Mouse (Mus musculus): ENCODE measurements around the gene Casq2. TPM values are rescaled to one million over a fixed set of nuclear protein-coding genes. Genes with fewer than 3 reads are reported as not detected.

Casq2 gene
- total RNA-seq, 1 experiment = 0.54 TPM

- TF ChIP-seq CHD2 (IDR thresholded peaks at IDR 0.05; ENCODE audit: low read depth, low read length) (no peak), ZNF384 (IDR thresholded peaks at IDR 0.05; ENCODE audit: low read depth, low read length) (no peak), MAFK (IDR thresholded peaks at IDR 0.05; ENCODE audit: insufficient read depth, low read depth, low read length) (no peak), ZC3H11A (IDR thresholded peaks at IDR 0.05; ENCODE audit: borderline replicate concordance, low read depth, low read length) (no peak), HCFC1 (IDR thresholded peaks at IDR 0.05; ENCODE audit: borderline replicate concordance, insufficient read depth, low read length) (no peak)
- Histone ChIP-seq H3K36me3 (ENCODE audit: control insufficient read depth, insufficient read depth, low read length, poor library complexity, severe bottlenecking) (no peaks in the 10 kb centered on the region), H3K9me3 (ENCODE audit: control insufficient read depth, insufficient read depth, low read depth, low read length) (no peaks in the 10 kb centered on the region), H3K4me3 (ENCODE audit: insufficient read depth in 1 of 2, low read depth in 1 of 2, low read length in 2 of 2, poor library complexity in 1 of 2, severe bottlenecking in 1 of 2) (no peak overlapping the region), H3K4me1 (ENCODE audit: control insufficient read depth in 2 of 2, insufficient read depth in 2 of 2, low read length in 2 of 2, poor library complexity in 1 of 2) (peaks cover 8 to 24% of the 10 kb centered on the region in 2 experiments), H3K9ac (ENCODE audit: insufficient read depth, low read depth, low read length, poor library complexity, severe bottlenecking) (no peak overlapping the region), H3K27ac (ENCODE audit: insufficient read depth, low read depth, low read length, poor library complexity, severe bottlenecking) (no peak overlapping the region)
- in situ Hi-C loops (cut with MboI; ENCODE audit: low sequenced_read_pairs in 2 of 2, unreplicated experiment in 2 of 2) = no loop called here
- DNase-seq (ENCODE audit: low read depth, low spot score) = no peak
Observed at GRCm38 (mm10) chr3:102099793-102100192, 13.6 kb downstream of the Casq2 start.

DNA sequence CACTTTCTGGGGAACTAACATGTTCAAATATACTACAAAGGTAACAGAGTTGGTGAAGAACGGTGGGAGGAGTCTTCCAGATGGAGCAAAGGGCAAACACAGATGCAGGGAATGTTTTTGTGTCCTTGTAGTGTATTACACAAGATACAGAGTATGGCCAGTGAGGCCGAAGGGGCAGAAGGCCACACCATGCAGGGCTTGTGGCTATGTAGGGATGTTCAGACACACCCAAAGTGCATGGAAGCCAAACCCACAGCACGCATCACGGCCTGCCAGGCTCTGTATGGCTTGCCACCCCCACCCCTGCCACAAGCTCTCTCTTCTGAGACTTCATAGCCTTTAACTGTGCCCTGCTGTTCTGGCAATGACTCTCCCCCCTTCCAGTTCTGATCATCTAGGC, 15.2 kb downstream of the Casq2 start:
- H3K4me3 ChIP-seq (ENCODE audit: insufficient read depth in 1 of 2, low read depth in 1 of 2, low read length in 2 of 2, poor library complexity in 1 of 2, severe bottlenecking in 1 of 2) = no peak overlapping the region
- no peak for DNase-seq (ENCODE audit: low read depth, low spot score)
- TF ChIP-seq ZNF384 (IDR thresholded peaks at IDR 0.05; ENCODE audit: low read depth, low read length) (no peak), CHD2 (IDR thresholded peaks at IDR 0.05; ENCODE audit: low read depth, low read length) (no peak), ZC3H11A (IDR thresholded peaks at IDR 0.05; ENCODE audit: borderline replicate concordance, low read depth, low read length) (no peak), HCFC1 (IDR thresholded peaks at IDR 0.05; ENCODE audit: borderline replicate concordance, insufficient read depth, low read length) (no peak)
- no peak overlapping the region for H3K27ac ChIP-seq (ENCODE audit: insufficient read depth, low read depth, low read length, poor library complexity, severe bottlenecking)
- H3K4me1 ChIP-seq (ENCODE audit: control insufficient read depth in 2 of 2, insufficient read depth in 2 of 2, low read length in 2 of 2, poor library complexity in 1 of 2) = peaks cover 13 to 26% of the 10 kb centered on the region in 2 experiments
- no peaks in the 10 kb centered on the region for H3K9me3 ChIP-seq (ENCODE audit: control insufficient read depth, insufficient read depth, low read depth, low read length)
- no peaks in the 10 kb centered on the region for H3K36me3 ChIP-seq (ENCODE audit: control insufficient read depth, insufficient read depth, low read length, poor library complexity, severe bottlenecking)
- in situ Hi-C loops (cut with MboI; ENCODE audit: low sequenced_read_pairs in 2 of 2, unreplicated experiment in 2 of 2) = no loop called here
- no peak overlapping the region for H3K9ac ChIP-seq (ENCODE audit: insufficient read depth, low read depth, low read length, poor library complexity, severe bottlenecking)

DNA sequence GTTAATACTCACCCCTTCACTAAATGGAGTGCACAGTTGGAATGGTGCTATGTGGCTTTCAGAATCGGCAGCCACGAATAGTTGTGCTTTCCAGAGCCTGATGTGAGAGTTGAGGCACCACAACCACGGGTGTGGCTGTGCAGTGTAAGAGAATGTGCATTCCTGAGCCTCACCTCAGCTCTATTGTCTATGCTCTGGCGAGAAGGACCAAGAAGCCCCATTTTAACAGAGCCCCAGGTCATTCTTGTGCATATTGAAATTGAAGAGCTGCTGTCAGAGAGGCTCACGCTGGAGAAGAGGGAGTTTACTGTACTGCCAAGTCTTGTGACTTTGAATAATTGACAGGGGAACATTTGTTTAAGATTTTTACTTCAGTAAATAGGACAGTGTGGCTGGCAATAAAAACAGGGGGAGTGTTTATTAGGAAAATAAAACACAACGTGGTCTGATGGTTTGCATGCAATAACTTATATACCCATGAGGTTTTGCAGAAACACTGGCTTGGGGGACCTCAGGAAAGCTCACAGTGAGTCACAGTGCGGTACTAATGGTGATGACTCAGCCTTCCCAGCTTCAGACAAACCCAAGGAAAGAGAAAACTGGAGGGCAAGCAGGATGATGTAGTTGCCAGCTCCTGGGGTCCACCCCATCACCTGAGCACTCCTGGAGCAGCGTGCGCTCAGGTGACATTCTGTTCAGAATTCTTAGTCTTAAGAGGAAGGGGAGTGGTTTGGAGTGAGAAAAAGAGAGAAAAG, 17.8 kb downstream of the Casq2 start:
- H3K4me1 ChIP-seq (ENCODE audit: control insufficient read depth in 2 of 2, insufficient read depth in 2 of 2, low read length in 2 of 2, poor library complexity in 1 of 2) = peaks cover 13 to 25% of the 10 kb centered on the region in 2 experiments
- no peak overlapping the region for H3K4me3 ChIP-seq (ENCODE audit: insufficient read depth in 1 of 2, low read depth in 1 of 2, low read length in 2 of 2, poor library complexity in 1 of 2, severe bottlenecking in 1 of 2)
- peak; percentile 67 for DNase-seq (ENCODE audit: low read depth, low spot score)
- H3K9ac ChIP-seq (ENCODE audit: insufficient read depth, low read depth, low read length, poor library complexity, severe bottlenecking) = no peak overlapping the region
- TF ChIP-seq ZNF384 (IDR thresholded peaks at IDR 0.05; ENCODE audit: low read depth, low read length) (no peak), HCFC1 (IDR thresholded peaks at IDR 0.05; ENCODE audit: borderline replicate concordance, insufficient read depth, low read length) (no peak), CHD2 (IDR thresholded peaks at IDR 0.05; ENCODE audit: low read depth, low read length) (0 out of 2 replicates have a peak, but pooled peaks have one; percentile 12), MAFK (IDR thresholded peaks at IDR 0.05; ENCODE audit: insufficient read depth, low read depth, low read length) (peak; percentile 64), ZC3H11A (IDR thresholded peaks at IDR 0.05; ENCODE audit: borderline replicate concordance, low read depth, low read length) (no peak)
- no peaks in the 10 kb centered on the region for H3K9me3 ChIP-seq (ENCODE audit: control insufficient read depth, insufficient read depth, low read depth, low read length)
- H3K36me3 ChIP-seq (ENCODE audit: control insufficient read depth, insufficient read depth, low read length, poor library complexity, severe bottlenecking) = no peaks in the 10 kb centered on the region
- peak overlapping the region; percentile 91 for H3K27ac ChIP-seq (ENCODE audit: insufficient read depth, low read depth, low read length, poor library complexity, severe bottlenecking)
- in situ Hi-C loops (cut with MboI; ENCODE audit: low sequenced_read_pairs in 2 of 2, unreplicated experiment in 2 of 2) = no loop called here

GRCm38 (mm10) chr3:102108201-102108600, 22.0 kb downstream of the Casq2 start:
- no peaks in the 10 kb centered on the region for H3K9me3 ChIP-seq (ENCODE audit: control insufficient read depth, insufficient read depth, low read depth, low read length)
- in situ Hi-C loops (cut with MboI; ENCODE audit: low sequenced_read_pairs in 2 of 2, unreplicated experiment in 2 of 2) = no loop called here
- H3K36me3 ChIP-seq (ENCODE audit: control insufficient read depth, insufficient read depth, low read length, poor library complexity, severe bottlenecking) = no peaks in the 10 kb centered on the region
- H3K9ac ChIP-seq (ENCODE audit: insufficient read depth, low read depth, low read length, poor library complexity, severe bottlenecking) = no peak overlapping the region
- peaks cover 10 to 20% of the 10 kb centered on the region in 2 experiments for H3K4me1 ChIP-seq (ENCODE audit: control insufficient read depth in 2 of 2, insufficient read depth in 2 of 2, low read length in 2 of 2, poor library complexity in 1 of 2)
- no peak for DNase-seq (ENCODE audit: low read depth, low spot score)
- H3K27ac ChIP-seq (ENCODE audit: insufficient read depth, low read depth, low read length, poor library complexity, severe bottlenecking) = no peak overlapping the region
- H3K4me3 ChIP-seq (ENCODE audit: insufficient read depth in 1 of 2, low read depth in 1 of 2, low read length in 2 of 2, poor library complexity in 1 of 2, severe bottlenecking in 1 of 2) = no peak overlapping the region
- TF ChIP-seq CHD2 (IDR thresholded peaks at IDR 0.05; ENCODE audit: low read depth, low read length) (no peak), ZC3H11A (IDR thresholded peaks at IDR 0.05; ENCODE audit: borderline replicate concordance, low read depth, low read length) (no peak), MAFK (IDR thresholded peaks at IDR 0.05; ENCODE audit: insufficient read depth, low read depth, low read length) (no peak), HCFC1 (IDR thresholded peaks at IDR 0.05; ENCODE audit: borderline replicate concordance, insufficient read depth, low read length) (no peak), ZNF384 (IDR thresholded peaks at IDR 0.05; ENCODE audit: low read depth, low read length) (no peak)
